Mouse (Mus musculus) liver, postnatal 0 days (tissue): ENCODE measurements around the gene Fkbp15.

Source experiments
- CTCF ChIP-seq: sonication (generic); IDR thresholded peaks from 2 replicates; pipeline ENCODE4 v1.5.1; 2016; ENCODE audit warnings: antibody characterized with exemption, low read depth
- EP300 ChIP-seq: IDR thresholded peaks from 2 replicates; pipeline ENCODE4 v1.6.1; 2016; ENCODE audit warnings: antibody characterized with exemption, low read depth, mild to moderate bottlenecking

GRCm38 (mm10) chr4:62306301-62306700 lies 54.0 kb downstream of the Fkbp15 start:
- no peak for TF ChIP-seq CTCF
- no peak for TF ChIP-seq EP300
